Mouse (Mus musculus) central nervous system, embryonic 14 days (tissue): ENCODE measurements around the gene Polg. TPM values are rescaled to one million over a fixed set of nuclear protein-coding genes. Genes with fewer than 3 reads are reported as not detected.

Source experiments
- polyA plus RNA-seq: library from polyadenylated mRNA; depleted of rRNA; stranded (reverse); fragments of >200 nt; gene quantifications from 2 replicates; pipeline ENCODE4 v1.2.3, GENCODE M21; 2012; rRNA removed

Polg gene
- 50.3 and 54.1 TPM in 2 replicates for polyA plus RNA-seq

DNA sequence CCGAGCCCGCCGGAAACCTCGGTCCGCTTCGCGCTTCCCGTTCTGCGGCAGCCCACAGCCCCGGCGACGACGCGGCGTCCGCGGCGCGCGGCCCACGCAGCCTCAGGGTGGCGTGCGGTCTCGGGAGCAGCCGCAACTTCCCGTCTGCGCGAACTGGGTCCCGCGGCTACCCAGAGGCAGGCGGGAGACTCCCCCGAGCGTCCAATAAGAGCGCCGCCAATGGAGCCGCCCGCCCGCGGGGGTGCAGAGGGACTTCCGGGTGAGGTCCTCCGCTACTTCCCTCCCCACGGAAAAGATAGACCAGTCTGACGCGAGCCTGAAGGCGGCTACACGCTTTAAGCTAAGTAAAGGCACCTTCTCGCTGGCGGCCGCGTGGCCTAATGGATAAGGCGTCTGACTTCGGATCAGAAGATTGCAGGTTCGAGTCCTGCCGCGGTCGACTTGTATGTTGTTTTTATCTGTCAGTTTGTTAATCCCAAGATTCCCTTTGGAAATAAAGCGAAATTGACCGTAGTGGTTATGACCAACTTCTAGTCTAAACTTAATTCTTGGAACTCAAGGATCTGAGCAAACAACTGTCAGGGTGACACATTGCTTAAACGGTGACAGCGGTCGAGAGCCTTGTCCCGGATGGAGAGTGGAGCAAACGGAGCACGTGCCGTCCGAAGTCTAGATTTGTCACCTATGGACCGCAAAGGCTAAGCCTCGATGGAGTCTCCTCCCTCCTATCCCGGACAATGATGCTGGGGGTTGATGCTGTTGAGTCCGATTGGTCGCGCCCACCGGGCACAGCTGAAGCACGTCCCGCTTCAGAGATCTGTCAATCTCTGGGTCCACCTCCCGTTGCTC, at the start of gene Polg:
Polg (minus strand) TSS at position 310 of the 849 bp plus-strand sequence.

Other genes with a start within 250 kb of the Polg start
- 14.3 and 15.1 TPM in 2 replicates for gene Abhd2, start 193.2 kb downstream of the Polg start, polyA plus RNA-seq
- gene Rlbp1, start 79.3 kb downstream of the Polg start, polyA plus RNA-seq, result 27.0 and 45.6 TPM in 2 replicates
- 3.9 and 5.5 TPM in 2 replicates for gene Fanci, start 74.4 kb downstream of the Polg start, polyA plus RNA-seq
- 3.4 and 3.7 TPM in 2 replicates for gene Rhcg, start 151.3 kb upstream of the Polg start, polyA plus RNA-seq
- 4.1 and 4.8 TPM in 2 replicates for gene Ticrr, start 193.8 kb upstream of the Polg start, polyA plus RNA-seq
- gene Kif7, start 249.4 kb upstream of the Polg start, polyA plus RNA-seq, result 7.0 and 7.3 TPM in 2 replicates